Mouse (Mus musculus): ENCODE measurements around the gene Gstm3. TPM values are rescaled to one million over a fixed set of nuclear protein-coding genes. Genes with fewer than 3 reads are reported as not detected.
"Not testable (repeated sequence)": the region's sequence is repeated elsewhere in the genome, so short reads cannot be mapped to it uniquely, and the experiment has no call there.

The Gstm3 gene
- polyA plus RNA-seq, 1 experiment from 2014 or later, result 0.12 TPM

DNA sequence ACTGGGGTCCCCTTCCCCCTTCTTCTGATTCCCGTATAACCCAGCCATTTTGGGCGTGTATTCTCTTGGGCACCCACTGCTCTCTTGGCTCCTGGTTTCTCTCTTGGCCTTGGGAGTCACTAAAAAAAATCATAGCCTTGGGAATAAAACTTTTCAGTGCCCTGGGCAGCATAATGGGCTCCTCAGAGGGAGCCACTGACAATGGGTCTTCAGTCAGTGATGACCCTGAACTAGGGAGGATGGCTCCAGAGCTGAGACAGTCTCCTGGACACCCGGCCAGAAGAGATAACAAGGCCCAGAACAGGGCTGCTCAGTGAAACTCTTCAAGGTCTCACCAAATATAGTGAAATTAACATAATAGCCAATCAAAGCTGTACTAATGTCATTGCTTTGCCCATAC lies 29.5 kb upstream of the Gstm3 start:
- H3K4me1 ChIP-seq (replicated peaks), result no peaks in the 10 kb centered on the region
- H3K4me3 ChIP-seq, result no peak overlapping the region
- H3K9ac ChIP-seq, result no peak overlapping the region
- H3K27ac ChIP-seq (replicated peaks), result no peak overlapping the region
- H3K27me3 ChIP-seq, result no peaks in the 10 kb centered on the region
- WGBS, result 93% methylated on average over 3 of the region's 3 CpGs
- H3K9me3 ChIP-seq, result no peaks in the 10 kb centered on the region
- no peak for ATAC-seq (ENCODE audit: low FRiP score, low read depth)
- H3K36me3 ChIP-seq, result no peaks in the 10 kb centered on the region
- H3K4me2 ChIP-seq, result no peak overlapping the region

DNA sequence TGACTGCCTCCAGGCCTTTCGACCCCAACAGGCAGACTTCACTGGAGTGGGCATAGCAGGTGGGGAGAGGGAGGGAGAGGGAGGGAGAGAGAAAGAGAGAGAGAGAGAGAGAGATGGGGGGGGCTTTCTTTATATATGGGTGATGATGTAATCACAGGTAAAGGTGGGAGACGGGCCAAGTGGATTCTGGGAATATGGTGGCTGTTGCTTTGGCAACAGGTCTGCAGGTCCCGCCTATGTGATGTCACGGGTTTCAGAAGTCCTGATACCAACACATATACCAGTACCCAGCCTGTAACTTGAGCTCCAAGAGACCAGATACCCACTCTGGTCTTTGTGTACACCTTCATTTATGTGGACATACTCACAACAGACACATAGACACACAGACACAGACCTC lies 27.5 kb upstream of the Gstm3 start:
- no peak overlapping the region for H3K9ac ChIP-seq
- H3K27me3 ChIP-seq, result no peaks in the 10 kb centered on the region
- no peaks in the 10 kb centered on the region for H3K9me3 ChIP-seq
- WGBS, result 84% methylated on average over 4 of the region's 4 CpGs
- H3K36me3 ChIP-seq, result no peaks in the 10 kb centered on the region
- no peak overlapping the region for H3K27ac ChIP-seq (replicated peaks)
- no peak for ATAC-seq (ENCODE audit: low FRiP score, low read depth)
- H3K4me1 ChIP-seq (replicated peaks), result no peaks in the 10 kb centered on the region
- no peak overlapping the region for H3K4me3 ChIP-seq
- no peak overlapping the region for H3K4me2 ChIP-seq

DNA sequence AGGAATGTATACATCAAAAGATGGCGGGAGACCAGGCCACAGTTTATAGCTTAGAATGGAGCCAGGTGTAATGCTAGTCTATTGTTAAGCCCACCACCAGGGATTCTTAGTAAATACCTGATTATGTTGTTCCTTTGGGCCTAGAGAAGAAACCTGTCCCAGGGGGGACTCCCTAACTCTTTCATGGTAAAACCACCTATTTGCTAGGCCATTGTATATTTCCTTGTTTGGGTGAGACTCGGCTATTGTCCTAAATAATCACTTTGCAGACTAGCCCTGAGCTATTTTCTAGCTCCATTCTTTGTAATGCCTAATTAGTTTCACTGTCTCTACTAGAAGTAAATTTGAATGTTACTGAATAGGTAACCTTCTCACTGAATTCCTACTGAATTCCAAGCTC lies 26.9 kb upstream of the Gstm3 start:
- not testable (repeated sequence) for H3K27me3 ChIP-seq; H3K4me1 ChIP-seq (replicated peaks); ATAC-seq (ENCODE audit: low FRiP score, low read depth); H3K4me2 ChIP-seq; H3K27ac ChIP-seq (replicated peaks); H3K4me3 ChIP-seq; H3K36me3 ChIP-seq; H3K9ac ChIP-seq; H3K9me3 ChIP-seq
- 71% methylated on average over 2 of the region's 2 CpGs for WGBS

DNA sequence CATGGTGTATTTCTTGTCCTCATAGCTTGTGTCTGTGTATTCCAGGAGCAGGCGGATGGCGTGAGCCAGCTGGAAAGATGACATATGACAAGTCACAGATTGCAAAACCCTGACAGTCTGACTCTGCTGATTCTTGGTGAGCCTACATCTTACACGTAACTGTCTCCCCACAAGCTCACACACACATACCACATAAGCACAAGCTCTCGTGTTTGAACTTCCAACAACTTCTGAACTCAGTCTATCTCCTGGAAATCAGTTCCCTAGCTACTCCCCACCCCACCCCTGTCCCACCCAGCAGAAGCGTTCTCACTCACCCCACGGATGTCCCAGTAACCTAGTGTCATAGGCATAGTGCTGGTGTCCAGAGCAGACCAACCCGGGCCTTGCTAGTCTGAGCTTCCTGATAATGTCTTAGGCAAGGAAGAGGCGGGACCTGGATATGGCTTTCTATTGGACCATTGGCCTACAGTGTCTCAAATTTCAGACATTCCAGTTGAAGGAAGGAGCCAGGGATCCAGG lies 17.0 kb upstream of the Gstm3 start, which contains the start of gene Gstm2:
TSS of gene Gstm2 (minus strand) at position 413 of the 522 bp plus-strand sequence.
- Histone ChIP-seq H3K9me3 (no peaks in the 10 kb centered on the region), H3K36me3 (no peaks in the 10 kb centered on the region), H3K4me1 (replicated peaks) (no peaks in the 10 kb centered on the region), H3K9ac (no peak within 1 kb of the TSS), H3K27me3 (no peaks in the 10 kb centered on the region), H3K4me3 (no peak within 1 kb of the TSS), H3K4me2 (no peak within 1 kb of the TSS), H3K27ac (replicated peaks) (no peak within 1 kb of the TSS)
- 77% methylated on average over 8 of the region's 8 CpGs for WGBS
- no peak for ATAC-seq (ENCODE audit: low FRiP score, low read depth)

DNA sequence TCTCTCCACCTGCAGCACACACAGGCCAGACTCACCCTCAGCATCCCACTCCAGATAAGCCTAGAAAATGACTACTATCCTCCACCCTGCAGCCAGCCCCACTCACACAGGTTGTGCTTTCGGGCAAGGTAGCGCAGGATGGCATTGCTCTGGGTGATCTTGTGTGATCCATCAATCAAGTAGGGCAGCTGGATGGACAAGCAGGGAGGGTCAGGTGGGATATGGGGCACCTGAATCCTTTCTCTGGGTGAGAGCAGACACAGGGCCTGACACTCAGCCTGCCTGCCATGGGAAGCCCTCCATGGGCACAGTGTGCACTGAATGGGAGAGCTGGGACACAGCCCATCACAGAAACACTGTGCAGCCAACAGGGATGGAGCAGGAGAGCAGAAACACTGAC lies 16.1 kb upstream of the Gstm3 start:
- not testable (repeated sequence) for H3K4me1 ChIP-seq (replicated peaks); H3K4me3 ChIP-seq; H3K9me3 ChIP-seq; H3K27ac ChIP-seq (replicated peaks); H3K9ac ChIP-seq; H3K4me2 ChIP-seq; H3K27me3 ChIP-seq; H3K36me3 ChIP-seq; ATAC-seq (ENCODE audit: low FRiP score, low read depth)
- WGBS, result 93% methylated on average over 2 of the region's 2 CpGs

DNA sequence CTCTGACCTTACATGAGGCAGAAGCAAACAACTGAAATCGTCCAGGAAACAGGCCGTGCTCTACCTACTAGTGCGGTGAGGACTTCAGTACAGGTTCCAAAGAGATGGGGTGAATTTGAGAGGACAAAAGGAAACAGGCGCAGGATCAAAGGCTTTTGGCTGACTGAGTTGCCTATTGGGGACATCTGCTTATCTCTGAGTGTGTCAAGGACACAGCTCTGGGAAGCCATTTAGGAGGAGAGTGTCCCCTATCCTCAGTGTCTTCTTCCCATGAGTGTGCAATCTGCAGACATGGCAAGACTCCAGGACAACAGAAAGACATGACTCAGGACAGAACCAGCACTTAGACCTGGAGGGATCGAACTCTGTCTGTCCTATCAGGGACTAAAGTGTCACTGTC lies 15.4 kb upstream of the Gstm3 start:
- no peak for ATAC-seq (ENCODE audit: low FRiP score, low read depth)
- Histone ChIP-seq H3K27ac (replicated peaks) (no peak overlapping the region), H3K27me3 (no peaks in the 10 kb centered on the region), H3K36me3 (no peaks in the 10 kb centered on the region), H3K4me2 (no peak overlapping the region), H3K4me1 (replicated peaks) (no peaks in the 10 kb centered on the region), H3K4me3 (no peak overlapping the region), H3K9me3 (no peaks in the 10 kb centered on the region), H3K9ac (no peak overlapping the region)
- WGBS, result 86% methylated on average over 5 of the region's 5 CpGs

DNA sequence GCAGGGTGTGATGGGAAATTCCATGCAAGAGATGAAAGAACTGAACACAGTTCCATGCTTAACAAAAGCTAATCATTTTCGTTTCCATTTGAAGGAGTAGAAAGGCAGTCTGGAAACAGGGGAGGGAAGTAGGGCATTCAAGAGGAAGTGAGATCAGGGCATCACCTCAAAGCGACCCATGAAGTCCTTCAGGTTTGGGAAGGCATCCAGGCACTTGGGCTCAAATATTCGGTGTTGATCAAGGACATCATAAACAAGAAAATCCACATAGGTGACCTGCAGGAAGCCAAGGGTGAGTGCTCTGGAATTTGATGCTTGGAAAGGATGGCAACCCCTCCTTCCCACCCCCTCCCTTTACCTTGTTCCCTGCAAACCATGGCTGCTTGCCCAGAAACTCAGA lies 14.7 kb upstream of the Gstm3 start:
- H3K4me3 ChIP-seq, result no peak overlapping the region

DNA sequence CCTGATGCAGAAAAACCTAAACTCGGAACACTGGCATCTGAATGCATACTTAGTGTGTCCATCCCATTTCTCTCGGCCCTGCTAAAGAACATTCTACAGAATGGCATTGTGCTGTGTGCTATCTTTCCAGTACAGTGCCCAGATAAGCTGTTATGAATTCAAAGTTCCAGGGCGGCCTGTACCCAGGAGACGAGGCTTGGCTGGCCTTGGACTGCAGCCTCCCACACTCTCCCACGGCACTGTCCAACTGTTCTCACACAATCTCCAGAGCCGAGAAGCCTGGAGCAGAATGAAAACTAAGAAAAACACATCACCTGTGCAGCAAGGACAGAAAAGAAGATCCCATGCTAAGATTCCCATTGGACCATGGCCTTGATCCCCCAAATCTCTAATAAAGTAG lies 13.6 kb upstream of the Gstm3 start:
- H3K4me2 ChIP-seq, result no peak overlapping the region
- no peaks in the 10 kb centered on the region for H3K9me3 ChIP-seq
- no peaks in the 10 kb centered on the region for H3K4me1 ChIP-seq (replicated peaks)
- no peak overlapping the region for H3K27ac ChIP-seq (replicated peaks)
- H3K36me3 ChIP-seq, result no peaks in the 10 kb centered on the region
- no peak overlapping the region for H3K4me3 ChIP-seq
- WGBS, result 80% methylated on average over 6 of the region's 6 CpGs
- no peak for ATAC-seq (ENCODE audit: low FRiP score, low read depth)
- no peaks in the 10 kb centered on the region for H3K27me3 ChIP-seq
- no peak overlapping the region for H3K9ac ChIP-seq

More for the DNA sequence above, 14.7 kb upstream of the Gstm3 start:
- Histone ChIP-seq H3K27me3 (no peaks in the 10 kb centered on the region), H3K4me2 (no peak overlapping the region), H3K4me1 (replicated peaks) (no peaks in the 10 kb centered on the region), H3K9me3 (no peaks in the 10 kb centered on the region), H3K27ac (replicated peaks) (no peak overlapping the region), H3K9ac (no peak overlapping the region), H3K36me3 (no peaks in the 10 kb centered on the region)
- 67% methylated on average over 3 of the region's 3 CpGs for WGBS
- no peak for ATAC-seq (ENCODE audit: low FRiP score, low read depth)

DNA sequence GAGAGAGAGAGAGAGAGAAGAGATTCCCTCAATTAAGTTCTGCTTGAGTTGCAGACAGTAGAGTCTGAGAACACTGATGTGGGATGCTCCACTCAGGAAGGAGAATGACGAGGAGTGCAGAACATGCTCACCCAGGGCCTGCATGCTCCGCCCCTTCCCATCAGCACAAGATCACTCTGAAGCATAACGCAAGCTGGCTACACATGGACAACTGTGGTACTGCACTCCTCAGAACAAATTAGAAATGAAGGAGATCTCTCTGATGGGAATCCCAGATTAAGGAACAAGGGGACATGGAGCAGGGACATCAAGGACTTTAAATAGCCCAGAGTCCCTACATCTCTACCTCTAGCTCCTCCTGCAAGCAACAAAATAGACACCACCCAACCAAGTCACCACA lies 12.2 kb upstream of the Gstm3 start:
- ATAC-seq (ENCODE audit: low FRiP score, low read depth), result no peak
- Histone ChIP-seq H3K4me3 (no peak overlapping the region), H3K27me3 (no peaks in the 10 kb centered on the region), H3K27ac (replicated peaks) (no peak overlapping the region), H3K36me3 (no peaks in the 10 kb centered on the region), H3K4me1 (replicated peaks) (no peaks in the 10 kb centered on the region), H3K9me3 (no peaks in the 10 kb centered on the region), H3K4me2 (no peak overlapping the region), H3K9ac (no peak overlapping the region)
- 62% methylated on average over 3 of the region's 3 CpGs for WGBS

DNA sequence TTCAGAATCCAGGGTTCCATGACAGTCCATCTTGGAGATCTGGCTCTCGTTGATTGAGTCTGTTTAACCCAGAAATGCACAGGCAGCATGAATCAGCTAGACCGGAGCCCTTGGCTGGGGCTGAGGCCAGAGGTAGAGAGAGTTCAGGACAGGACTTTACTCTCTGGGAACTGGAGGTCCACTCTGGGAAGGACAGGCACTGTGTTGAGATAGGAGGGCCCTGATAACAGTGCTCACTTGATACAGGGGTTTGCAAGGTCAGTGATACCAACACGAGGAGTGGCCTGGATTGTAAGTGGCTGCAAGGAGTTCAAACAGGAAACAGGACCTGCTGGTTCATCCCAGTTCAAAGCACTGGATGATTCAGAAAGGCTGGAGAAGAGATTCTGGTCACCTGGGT lies 8.6 kb upstream of the Gstm3 start:
- Histone ChIP-seq H3K36me3 (no peaks in the 10 kb centered on the region), H3K9me3 (no peaks in the 10 kb centered on the region), H3K27me3 (no peaks in the 10 kb centered on the region), H3K4me2 (no peak overlapping the region), H3K27ac (replicated peaks) (no peak overlapping the region), H3K4me3 (no peak overlapping the region), H3K9ac (no peak overlapping the region), H3K4me1 (replicated peaks) (no peaks in the 10 kb centered on the region)
- WGBS, result 77% methylated on average over 3 of the region's 3 CpGs
- ATAC-seq (ENCODE audit: low FRiP score, low read depth), result no peak

DNA sequence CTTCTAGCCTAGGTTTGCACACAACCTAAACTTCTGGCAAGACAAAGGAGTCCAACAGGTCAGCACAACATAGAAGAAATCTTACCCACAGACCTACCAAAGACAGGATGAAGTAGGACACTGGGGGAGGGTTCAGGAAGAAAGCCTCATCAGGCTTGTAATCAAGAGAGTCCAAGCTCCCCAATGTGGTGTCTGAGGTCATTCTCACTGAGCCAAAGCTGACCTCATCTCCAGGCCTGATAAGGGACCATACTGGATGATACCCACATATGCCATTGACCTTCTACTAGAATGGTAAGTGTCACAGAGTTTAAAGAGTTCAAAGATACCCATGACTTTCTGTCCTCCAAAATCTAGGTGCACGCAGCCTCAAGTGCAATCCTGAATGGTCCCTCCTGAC lies 5.2 kb upstream of the Gstm3 start:
- Histone ChIP-seq H3K27me3 (no peaks in the 10 kb centered on the region), H3K4me3 (no peak overlapping the region), H3K4me1 (replicated peaks) (no peaks in the 10 kb centered on the region), H3K9me3 (no peaks in the 10 kb centered on the region), H3K9ac (no peak overlapping the region), H3K36me3 (no peaks in the 10 kb centered on the region), H3K27ac (replicated peaks) (no peak overlapping the region), H3K4me2 (no peak overlapping the region)
- ATAC-seq (ENCODE audit: low FRiP score, low read depth), result no peak
- 92% methylated on average over 1 of the region's 1 CpGs for WGBS

DNA sequence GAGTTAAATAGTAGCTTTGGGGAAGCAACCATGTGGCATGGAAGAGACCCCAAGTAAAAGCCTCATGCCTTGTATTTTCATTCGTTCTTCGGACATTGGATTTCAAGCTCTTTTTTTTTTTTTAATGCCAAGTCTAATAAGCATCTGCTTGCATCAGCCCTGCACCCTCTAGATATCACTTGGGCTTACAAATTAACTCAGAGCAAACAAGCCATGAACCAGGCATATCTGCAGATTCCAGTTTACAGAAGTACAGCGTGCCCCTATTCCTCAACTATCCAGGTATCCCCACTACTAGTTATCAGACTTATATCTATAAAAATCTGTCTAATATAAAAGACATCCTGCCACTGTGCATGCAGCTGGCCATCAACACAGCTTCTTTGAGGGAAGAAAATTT lies 3.0 kb upstream of the Gstm3 start:
- no peaks in the 10 kb centered on the region for H3K27me3 ChIP-seq
- no peaks in the 10 kb centered on the region for H3K36me3 ChIP-seq
- H3K9ac ChIP-seq, result no peak overlapping the region
- no peaks in the 10 kb centered on the region for H3K9me3 ChIP-seq
- WGBS, result 92% methylated on average over 3 of the region's 3 CpGs
- no peak overlapping the region for H3K4me2 ChIP-seq
- no peaks in the 10 kb centered on the region for H3K4me1 ChIP-seq (replicated peaks)
- no peak for ATAC-seq (ENCODE audit: low FRiP score, low read depth)
- H3K4me3 ChIP-seq, result no peak overlapping the region
- no peak overlapping the region for H3K27ac ChIP-seq (replicated peaks)

DNA sequence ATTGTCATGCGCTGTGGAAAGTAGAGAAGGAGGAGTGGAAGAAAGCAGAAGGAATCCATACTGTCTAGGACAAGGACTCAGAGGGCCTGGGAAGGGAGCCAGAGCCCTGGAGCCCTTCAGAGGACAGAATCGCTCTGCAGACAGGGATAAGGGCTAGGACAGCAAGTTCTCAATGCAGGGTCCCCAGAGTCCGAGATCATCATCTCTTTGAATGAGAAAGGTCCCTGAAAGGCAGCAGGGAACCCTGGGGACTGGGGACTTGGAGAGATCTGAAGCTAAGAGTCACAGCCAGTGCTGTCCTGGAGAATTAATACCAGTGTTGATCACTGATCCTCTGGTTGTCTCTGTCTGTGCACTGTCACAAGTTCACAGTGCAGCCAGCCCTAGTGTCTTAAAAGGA lies 2.0 kb upstream of the Gstm3 start:
- H3K9ac ChIP-seq; H3K4me1 ChIP-seq (replicated peaks); ATAC-seq (ENCODE audit: low FRiP score, low read depth); H3K27me3 ChIP-seq; H3K9me3 ChIP-seq; H3K27ac ChIP-seq (replicated peaks); H3K36me3 ChIP-seq; H3K4me2 ChIP-seq; H3K4me3 ChIP-seq: not testable (repeated sequence)
- WGBS, result 47% methylated on average over 3 of the region's 3 CpGs
